ENCODE assay signal across 12 mouse cellular contexts in genomic region chr5:62480967-62481366, GRCm38 (mm10).
DNase-seq lines count a peak whose midpoint lies in the region; ATAC-seq and TF ChIP-seq lines count a peak whose summit lies in the region.
"Had no signal": no experiment of that assay in that cellular context is flagged by ENCODE, and none has a peak within 500 bp of the region (broad histone marks: within the 10 kb centered on the region; RNA-seq: fewer than 3 reads in every experiment).

No protein-coding gene starts in this region.

- no peak overlapping the region for H3K4me3 ChIP-seq in midbrain, embryonic 15.5 days

- H3K9me3 ChIP-seq in midbrain, embryonic 15.5 days: no peaks in the 10 kb centered on the region

- no peak overlapping the region for H3K4me2 ChIP-seq in midbrain, embryonic 15.5 days

- no peaks in the 10 kb centered on the region for H3K4me1 ChIP-seq in midbrain, embryonic 15.5 days

- no peak for TF ChIP-seq POLR2A in brain, embryonic 14.5 days (IDR thresholded peaks at IDR 0.05; ENCODE audit: borderline replicate concordance, extremely low read depth, insufficient read depth, insufficient read length, poor library complexity, severe bottlenecking)

- H3K36me3 ChIP-seq in midbrain, embryonic 15.5 days (replicated peaks): no peaks in the 10 kb centered on the region

- DNase-seq in CD4-positive, CD25-positive, alpha-beta regulatory T cell, adult 2 months (ENCODE audit: low read depth, low spot score): peak; percentile 1
- peak; percentile 7 for DNase-seq in left cerebral cortex, adult 11 months (ENCODE audit: low spot score)
- DNase-seq in left cerebral cortex, adult 8-10 months (ENCODE audit: low spot score in 2 of 2): no peak
- DNase-seq in brain, embryonic 14.5 days (ENCODE audit: low read depth): peak; percentile 91
- no peak for DNase-seq in adrenal gland, adult 18-20 months (ENCODE audit: low spot score in 2 of 2)
- DNase-seq in ovary, postnatal 36 days (ENCODE audit: low spot score): no peak
- DNase-seq: adrenal gland, postnatal 14 days; heart, adult 18-20 months; kidney, postnatal 14 days; lung, adult 18-20 months had no signal

- no peak overlapping the region for H3K27ac ChIP-seq in midbrain, embryonic 15.5 days

- 0 out of 2 replicates have a peak, but pooled peaks have one; percentile 8 for TF ChIP-seq CTCF in brain, embryonic 14.5 days (IDR thresholded peaks at IDR 0.05; ENCODE audit: borderline replicate concordance, extremely low read depth, insufficient read depth, insufficient read length)

- no peak overlapping the region for H3K9ac ChIP-seq in midbrain, embryonic 15.5 days

- H3K27me3 ChIP-seq in midbrain, embryonic 15.5 days (replicated peaks): no peaks in the 10 kb centered on the region

- 25% methylated on average over 1 of the region's 1 CpGs for whole genome bisulfite sequencing in midbrain, embryonic 15.5 days

- ATAC-seq in CD4-positive, CD25-positive, alpha-beta regulatory T cell, adult 4 months: no peak
- ATAC-seq in midbrain, embryonic 15.5 days (replicated peaks): peak; percentile 67

Comparison
In these comparisons a context has a peak if more than half of its experiments do, and no peak if none do; other contexts are left out.
1. DNase-seq: peak in CD4-positive, CD25-positive, alpha-beta regulatory T cell, adult 2 months (single experiment), left cerebral cortex, adult 11 months (single experiment) and brain, embryonic 14.5 days (single experiment); none in left cerebral cortex, adult 8-10 months (0 of 2), adrenal gland, adult 18-20 months (0 of 2) and ovary, postnatal 36 days (single experiment).